In genomic region chr2:45580838-45581548, GRCm38 (mm10) we compare ENCODE assay signal across 8 mouse cellular contexts.
A peak's percentile ranks its signal among the peaks of the same experiment; 100 is the strongest.
DNase-seq lines count a peak whose midpoint lies in the region; ATAC-seq lines count a peak whose summit lies in the region.

No protein-coding gene starts in this region.

- DNase-seq in embryo, embryonic 11 days: peak; percentile 11
- DNase-seq in embryo, embryonic 10 days (ENCODE audit: low spot score): no peak
- peak; percentile 88 for DNase-seq in 3T3-L1 (ENCODE audit: low read depth, low spot score)
- DNase-seq in gastrocnemius, postnatal 25 days: peak; percentile 15
- DNase-seq in thymus, postnatal 36 days: no peak
- no peak for DNase-seq in layer of hippocampus, adult 8-10 months (ENCODE audit: low spot score in 2 of 2)

- no peak overlapping the region for H3K4me2 ChIP-seq in limb, embryonic 15.5 days
- no peak overlapping the region for H3K4me2 ChIP-seq in forebrain, embryonic 13.5 days

- H3K36me3 ChIP-seq in limb, embryonic 15.5 days: no peaks in the 10 kb centered on the region
- no peaks in the 10 kb centered on the region for H3K36me3 ChIP-seq in forebrain, embryonic 13.5 days (ENCODE audit: poor library complexity, severe bottlenecking)

- H3K9me3 ChIP-seq in limb, embryonic 15.5 days: no peaks in the 10 kb centered on the region
- no peaks in the 10 kb centered on the region for H3K9me3 ChIP-seq in forebrain, embryonic 13.5 days (replicated peaks)

- ATAC-seq in limb, embryonic 15.5 days (ENCODE audit: insufficient number of reproducible peaks, low FRiP score, low TSS enrichment, low read depth): no peak
- ATAC-seq in forebrain, embryonic 13.5 days: no peak

- 43% methylated on average over 8 of the region's 8 CpGs for WGBS in limb, embryonic 15.5 days
- WGBS in forebrain, embryonic 13.5 days: 79% methylated on average over 8 of the region's 8 CpGs

- H3K4me3 ChIP-seq in limb, embryonic 15.5 days: no peak overlapping the region
- H3K4me3 ChIP-seq in forebrain, embryonic 13.5 days: no peak overlapping the region

- no peak overlapping the region for H3K9ac ChIP-seq in limb, embryonic 15.5 days
- no peak overlapping the region for H3K9ac ChIP-seq in forebrain, embryonic 13.5 days

- peak overlapping the region; percentile 50 for H3K27ac ChIP-seq in limb, embryonic 15.5 days
- no peak overlapping the region for H3K27ac ChIP-seq in forebrain, embryonic 13.5 days

- H3K27me3 ChIP-seq in limb, embryonic 15.5 days: no peaks in the 10 kb centered on the region
- H3K27me3 ChIP-seq in forebrain, embryonic 13.5 days: no peaks in the 10 kb centered on the region

- no peaks in the 10 kb centered on the region; the same call in 1 of the 2 replicates for H3K4me1 ChIP-seq in limb, embryonic 15.5 days
- no peaks in the 10 kb centered on the region for H3K4me1 ChIP-seq in forebrain, embryonic 13.5 days

Comparison
In these comparisons a context has a peak if more than half of its experiments do, and no peak if none do; other contexts are left out.
1. DNase-seq: peak in embryo, embryonic 11 days (single experiment), 3T3-L1 (single experiment) and gastrocnemius, postnatal 25 days (single experiment); none in embryo, embryonic 10 days (single experiment), thymus, postnatal 36 days (0 of 2) and layer of hippocampus, adult 8-10 months (0 of 2).